Mouse (Mus musculus) layer of hippocampus, adult 18-20 months (tissue): ENCODE measurements at regions not wholly inside any gene's neighbourhood (a gene's known extent, or its start where the extent isn't known, plus 50 kb on each side); places are given as distances from the start of the nearest gene placed in this dataset.
A peak's percentile ranks its signal among the peaks of the same experiment; 100 is the strongest.
"Not testable (repeated sequence)": the region's sequence is repeated elsewhere in the genome, so short reads cannot be mapped to it uniquely, and the experiment has no call there.

ENCODE experiments used
- DNase-seq, 2 experiments: peaks; one replicate each; pipeline ENCODE4 v3.0.0; 2022; ENCODE audit warnings: low spot score in 2 of 2

GRCm38 (mm10) chr4:18620361-18620760 is 984.9 kb upstream of the Gm12353 start:
- no peak for DNase-seq

GRCm38 (mm10) chr4:18639035-18639434 is 966.2 kb upstream of the Gm12353 start:
- no peak for DNase-seq

- DNase-seq: peak in 1 of 2 experiments; percentile 60
Measured at GRCm38 (mm10) chr4:18649153-18649552, 956.1 kb upstream of the Gm12353 start.

- DNase-seq: no peak
Measured at GRCm38 (mm10) chr4:18685891-18686544, 919.2 kb upstream of the Gm12353 start.

- no peak for DNase-seq
Measured at GRCm38 (mm10) chr4:18694076-18694475, 911.2 kb upstream of the Gm12353 start.

GRCm38 (mm10) chr4:18696246-18696645 is 909.0 kb upstream of the Gm12353 start:
- no peak for DNase-seq

GRCm38 (mm10) chr4:18744241-18744640 is 861.0 kb upstream of the Gm12353 start:
- DNase-seq: no peak

GRCm38 (mm10) chr4:18788398-18788797 is 816.9 kb upstream of the Gm12353 start:
- DNase-seq: no peak

GRCm38 (mm10) chr4:18795740-18796394 is 809.4 kb upstream of the Gm12353 start:
- DNase-seq: no peak

- DNase-seq: no peak
Measured at GRCm38 (mm10) chr4:18796395-18796740, 808.9 kb upstream of the Gm12353 start.

- not testable (repeated sequence) for DNase-seq
Measured at GRCm38 (mm10) chr4:18803109-18803508, 802.1 kb upstream of the Gm12353 start.
